Mouse (Mus musculus): ENCODE data around the gene Exoc3l4. TPM values are rescaled to one million over a fixed set of nuclear protein-coding genes. Genes with fewer than 3 reads are reported as not detected.

Exoc3l4 gene
- polyA plus RNA-seq, 1 experiment from 2014 or later = 10.2 TPM

- peak overlapping the region; percentile 92 for H3K27ac ChIP-seq (ENCODE audit: low read depth)
- peak overlapping the region; percentile 71 for H3K4me2 ChIP-seq (ENCODE audit: low read length)
- H3K4me3 ChIP-seq (ENCODE audit: low read depth, low read length) = peak overlapping the region; percentile 99
- peak; percentile 18 for ATAC-seq (replicated peaks; ENCODE audit: low FRiP score, low TSS enrichment, low read depth)
- H3K9ac ChIP-seq (ENCODE audit: low read length) = peak overlapping the region; percentile 91
- H3K36me3 ChIP-seq (ENCODE audit: control insufficient read depth, insufficient read depth, low read length) = no peaks in the 10 kb centered on the region
- WGBS = under 1% methylated on average over 49 of the region's 49 CpGs
- DNase-seq (ENCODE audit: low spot score) = peak; percentile 86
- H3K4me1 ChIP-seq (replicated peaks; ENCODE audit: control insufficient read depth, insufficient read depth, low read length) = peaks cover 27% of the 10 kb centered on the region
- H3K27me3 ChIP-seq (replicated peaks; ENCODE audit: control insufficient read depth, insufficient read depth, low read length) = no peaks in the 10 kb centered on the region
- no peaks in the 10 kb centered on the region for H3K9me3 ChIP-seq (ENCODE audit: control insufficient read depth, low read length)
These were observed 39.9 kb upstream of the Exoc3l4 start for GRCm38 (mm10) chr12:111376826-111377331.

DNA sequence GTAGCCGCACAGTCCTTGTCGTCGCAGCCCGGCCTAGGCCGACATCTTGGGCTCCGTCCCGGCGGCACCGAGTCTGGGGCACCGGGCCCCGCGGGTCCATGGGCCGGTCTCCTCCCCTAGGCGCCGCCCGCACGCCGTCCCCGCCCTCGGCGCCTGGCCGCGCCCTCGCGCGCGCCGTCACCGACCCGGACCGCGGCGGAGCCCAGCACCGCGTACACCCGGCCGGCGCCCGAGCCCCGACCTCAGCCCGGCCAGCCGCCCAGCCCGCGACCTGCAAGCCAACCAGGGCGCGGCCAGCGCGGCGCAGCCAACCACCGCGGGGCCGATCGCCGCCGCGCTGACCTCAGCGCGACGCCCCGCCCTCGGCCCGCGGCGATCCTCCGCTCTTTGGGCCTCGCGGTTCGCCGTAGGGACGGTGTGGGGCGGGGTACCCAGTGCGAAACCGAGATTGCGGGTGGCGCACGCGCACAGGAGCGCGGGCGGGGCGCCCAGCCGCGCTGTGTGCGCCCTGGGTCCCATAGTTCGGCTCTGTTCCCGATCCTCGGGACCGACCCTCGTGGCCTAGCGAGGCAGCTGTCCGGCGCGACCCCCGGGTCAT is 39.3 kb upstream of the Exoc3l4 start, which contains the start of gene Cdc42bpb:
Cdc42bpb (minus strand) TSS at position 343 of the 598 bp plus-strand sequence.
- Histone ChIP-seq H3K36me3 (ENCODE audit: control insufficient read depth, insufficient read depth, low read length) (no peaks in the 10 kb centered on the region), H3K27ac (ENCODE audit: low read depth) (peak within 1 kb of the TSS; percentile 92), H3K27me3 (replicated peaks; ENCODE audit: control insufficient read depth, insufficient read depth, low read length) (no peaks in the 10 kb centered on the region), H3K4me1 (replicated peaks; ENCODE audit: control insufficient read depth, insufficient read depth, low read length) (peaks cover 27% of the 10 kb centered on the region), H3K9ac (ENCODE audit: low read length) (peak within 1 kb of the TSS; percentile 91), H3K4me3 (ENCODE audit: low read depth, low read length) (peak within 1 kb of the TSS; percentile 99), H3K4me2 (ENCODE audit: low read length) (peak within 1 kb of the TSS; percentile 71), H3K9me3 (ENCODE audit: control insufficient read depth, low read length) (no peaks in the 10 kb centered on the region)
- peak; percentile 93 for DNase-seq (ENCODE audit: low spot score)
- peak; percentile 93 for ATAC-seq (replicated peaks; ENCODE audit: low FRiP score, low TSS enrichment, low read depth)
- WGBS = under 1% methylated on average over 85 of the region's 94 CpGs

DNA sequence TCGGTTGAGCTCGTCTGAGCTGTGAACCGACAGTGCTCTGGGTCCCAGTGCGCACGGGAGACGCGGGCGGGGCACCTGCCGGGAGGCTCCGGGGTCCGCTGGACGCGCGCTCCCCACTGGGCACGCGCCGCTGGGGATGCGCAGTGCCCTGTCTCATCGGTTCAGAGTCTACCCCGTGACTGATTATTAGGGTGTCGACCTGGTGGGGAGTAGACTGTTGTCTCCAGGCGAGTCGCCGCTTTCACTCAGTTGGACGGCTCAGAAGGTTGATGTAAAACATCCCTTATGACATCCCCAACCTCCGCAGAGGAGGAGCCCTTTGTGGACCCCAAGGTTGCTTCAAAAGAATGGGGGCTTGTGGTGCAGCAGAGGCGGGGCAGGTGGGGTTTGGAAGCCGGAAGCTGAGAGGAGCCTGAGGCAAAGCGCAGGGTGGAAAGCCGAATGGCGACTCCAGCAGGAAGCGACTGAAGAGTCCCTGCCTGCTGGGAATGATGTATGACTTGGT is 38.8 kb upstream of the Exoc3l4 start:
- H3K4me2 ChIP-seq (ENCODE audit: low read length) = peak overlapping the region; percentile 71
- H3K9me3 ChIP-seq (ENCODE audit: control insufficient read depth, low read length) = no peaks in the 10 kb centered on the region
- peak overlapping the region; percentile 92 for H3K27ac ChIP-seq (ENCODE audit: low read depth)
- H3K4me3 ChIP-seq (ENCODE audit: low read depth, low read length) = peak overlapping the region; percentile 99
- DNase-seq (ENCODE audit: low spot score) = no peak
- ATAC-seq (replicated peaks; ENCODE audit: low FRiP score, low TSS enrichment, low read depth) = peak; percentile 73
- no peaks in the 10 kb centered on the region for H3K27me3 ChIP-seq (replicated peaks; ENCODE audit: control insufficient read depth, insufficient read depth, low read length)
- under 1% methylated on average over 32 of the region's 32 CpGs for WGBS
- no peaks in the 10 kb centered on the region for H3K36me3 ChIP-seq (ENCODE audit: control insufficient read depth, insufficient read depth, low read length)
- H3K9ac ChIP-seq (ENCODE audit: low read length) = peak overlapping the region; percentile 91
- H3K4me1 ChIP-seq (replicated peaks; ENCODE audit: control insufficient read depth, insufficient read depth, low read length) = peaks cover 27% of the 10 kb centered on the region

GRCm38 (mm10) chr12:111378812-111379211 is 38.0 kb upstream of the Exoc3l4 start:
- Histone ChIP-seq H3K4me1 (replicated peaks; ENCODE audit: control insufficient read depth, insufficient read depth, low read length) (peaks cover 22% of the 10 kb centered on the region), H3K4me3 (ENCODE audit: low read depth, low read length) (peak overlapping the region; percentile 99; the same call in 1 of the 2 replicates), H3K9me3 (ENCODE audit: control insufficient read depth, low read length) (no peaks in the 10 kb centered on the region), H3K27me3 (replicated peaks; ENCODE audit: control insufficient read depth, insufficient read depth, low read length) (no peaks in the 10 kb centered on the region), H3K27ac (ENCODE audit: low read depth) (no peak overlapping the region; the same call in 1 of the 2 replicates), H3K36me3 (ENCODE audit: control insufficient read depth, insufficient read depth, low read length) (no peaks in the 10 kb centered on the region), H3K9ac (ENCODE audit: low read length) (no peak overlapping the region; the same call in 1 of the 2 replicates), H3K4me2 (ENCODE audit: low read length) (peak overlapping the region; percentile 71)
- ATAC-seq (replicated peaks; ENCODE audit: low FRiP score, low TSS enrichment, low read depth) (no peak), DNase-seq (ENCODE audit: low spot score) (no peak)
- 74% methylated on average over 12 of the region's 12 CpGs for WGBS

- Histone ChIP-seq H3K36me3 (ENCODE audit: control insufficient read depth, insufficient read depth, low read length) (no peaks in the 10 kb centered on the region), H3K9me3 (ENCODE audit: control insufficient read depth, low read length) (no peaks in the 10 kb centered on the region), H3K9ac (ENCODE audit: low read length) (no peak overlapping the region), H3K27ac (ENCODE audit: low read depth) (peak overlapping the region; percentile 29; the same call in 1 of the 2 replicates), H3K4me3 (ENCODE audit: low read depth, low read length) (no peak overlapping the region), H3K4me1 (replicated peaks; ENCODE audit: control insufficient read depth, insufficient read depth, low read length) (peaks cover 7% of the 10 kb centered on the region), H3K4me2 (ENCODE audit: low read length) (no peak overlapping the region), H3K27me3 (replicated peaks; ENCODE audit: control insufficient read depth, insufficient read depth, low read length) (no peaks in the 10 kb centered on the region)
- ATAC-seq (replicated peaks; ENCODE audit: low FRiP score, low TSS enrichment, low read depth) (peak; percentile 61), DNase-seq (ENCODE audit: low spot score) (no peak)
- 85% methylated on average over 13 of the region's 13 CpGs for WGBS
These were observed 30.8 kb upstream of the Exoc3l4 start for GRCm38 (mm10) chr12:111385883-111386641.

DNA sequence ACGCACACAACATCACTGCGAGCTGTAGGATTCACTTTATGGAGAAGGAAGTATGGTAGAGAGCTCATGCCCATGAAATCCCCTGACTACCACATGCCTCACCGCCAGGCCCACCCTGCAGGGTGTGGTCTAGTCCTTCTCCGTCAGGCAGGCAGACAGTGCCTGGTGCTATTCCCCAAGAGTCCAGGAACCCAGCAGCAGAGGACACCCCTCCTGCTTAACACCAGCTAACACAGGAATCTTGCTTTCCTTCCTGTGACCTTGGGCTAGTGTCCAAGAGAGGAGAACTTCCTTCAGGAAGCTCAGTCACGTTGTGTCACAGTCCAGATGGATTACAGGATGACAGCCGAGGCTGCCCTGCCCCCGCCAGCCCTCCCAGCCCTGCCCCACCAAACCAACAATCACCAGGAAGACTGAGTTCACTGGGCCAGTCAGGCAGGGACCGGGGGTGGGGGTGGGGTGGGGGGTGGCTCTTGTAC is 30.1 kb upstream of the Exoc3l4 start:
- H3K9me3 ChIP-seq (ENCODE audit: control insufficient read depth, low read length) = no peaks in the 10 kb centered on the region
- H3K4me3 ChIP-seq (ENCODE audit: low read depth, low read length) = no peak overlapping the region
- no peaks in the 10 kb centered on the region for H3K27me3 ChIP-seq (replicated peaks; ENCODE audit: control insufficient read depth, insufficient read depth, low read length)
- no peak overlapping the region for H3K9ac ChIP-seq (ENCODE audit: low read length)
- ATAC-seq (replicated peaks; ENCODE audit: low FRiP score, low TSS enrichment, low read depth) (peak; percentile 88), DNase-seq (ENCODE audit: low spot score) (peak; percentile 67)
- peak overlapping the region; percentile 29; the same call in 1 of the 2 replicates for H3K27ac ChIP-seq (ENCODE audit: low read depth)
- 43% methylated on average over 8 of the region's 8 CpGs for WGBS
- peaks cover 7% of the 10 kb centered on the region for H3K4me1 ChIP-seq (replicated peaks; ENCODE audit: control insufficient read depth, insufficient read depth, low read length)
- H3K4me2 ChIP-seq (ENCODE audit: low read length) = no peak overlapping the region
- H3K36me3 ChIP-seq (ENCODE audit: control insufficient read depth, insufficient read depth, low read length) = no peaks in the 10 kb centered on the region

DNA sequence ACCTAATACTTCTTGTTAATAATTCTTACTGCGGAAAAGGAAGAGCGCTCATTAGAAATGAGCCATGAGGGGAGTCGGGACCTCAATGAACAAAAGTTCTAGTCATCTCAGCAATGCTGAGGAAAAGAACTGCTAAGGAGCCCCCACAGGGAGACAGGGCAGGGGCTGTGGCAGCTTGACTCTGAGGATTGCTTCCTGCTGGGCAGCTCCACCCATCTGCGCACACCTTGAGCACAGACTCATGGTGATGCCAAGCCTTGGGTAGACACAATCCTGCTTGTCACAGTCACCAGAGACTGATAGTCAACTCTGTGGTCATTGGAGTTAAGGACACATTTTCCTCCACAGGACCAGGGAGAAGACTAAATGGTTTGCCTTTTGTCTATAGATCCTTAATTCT is 29.7 kb upstream of the Exoc3l4 start:
- Histone ChIP-seq H3K9ac (ENCODE audit: low read length) (no peak overlapping the region), H3K4me1 (replicated peaks; ENCODE audit: control insufficient read depth, insufficient read depth, low read length) (peaks cover 7% of the 10 kb centered on the region), H3K4me2 (ENCODE audit: low read length) (no peak overlapping the region), H3K27me3 (replicated peaks; ENCODE audit: control insufficient read depth, insufficient read depth, low read length) (no peaks in the 10 kb centered on the region), H3K4me3 (ENCODE audit: low read depth, low read length) (no peak overlapping the region), H3K9me3 (ENCODE audit: control insufficient read depth, low read length) (no peaks in the 10 kb centered on the region), H3K27ac (ENCODE audit: low read depth) (peak overlapping the region; percentile 29; the same call in 1 of the 2 replicates), H3K36me3 (ENCODE audit: control insufficient read depth, insufficient read depth, low read length) (no peaks in the 10 kb centered on the region)
- ATAC-seq (replicated peaks; ENCODE audit: low FRiP score, low TSS enrichment, low read depth) (no peak), DNase-seq (ENCODE audit: low spot score) (no peak)
- 78% methylated on average over 4 of the region's 4 CpGs for WGBS

GRCm38 (mm10) chr12:111394008-111394407 is 22.8 kb upstream of the Exoc3l4 start:
- Histone ChIP-seq H3K4me3 (ENCODE audit: low read depth, low read length) (no peak overlapping the region), H3K27ac (ENCODE audit: low read depth) (no peak overlapping the region), H3K27me3 (replicated peaks; ENCODE audit: control insufficient read depth, insufficient read depth, low read length) (no peaks in the 10 kb centered on the region), H3K9ac (ENCODE audit: low read length) (no peak overlapping the region), H3K36me3 (ENCODE audit: control insufficient read depth, insufficient read depth, low read length) (no peaks in the 10 kb centered on the region), H3K9me3 (ENCODE audit: control insufficient read depth, low read length) (no peaks in the 10 kb centered on the region), H3K4me1 (replicated peaks; ENCODE audit: control insufficient read depth, insufficient read depth, low read length) (no peaks in the 10 kb centered on the region), H3K4me2 (ENCODE audit: low read length) (no peak overlapping the region)
- DNase-seq (ENCODE audit: low spot score) (no peak), ATAC-seq (replicated peaks; ENCODE audit: low FRiP score, low TSS enrichment, low read depth) (no peak)
- WGBS = 80% methylated on average over 6 of the region's 6 CpGs
